Mouse (Mus musculus) embryonic facial prominence, embryonic 11.5 days (tissue): ENCODE results near the gene Gramd1c. TPM values are rescaled to one million over a fixed set of nuclear protein-coding genes. Genes with fewer than 3 reads are reported as not detected.

ENCODE experiments used
- ATAC-seq: fragments of 200-750 bp; cut with Nextera tagmentation; replicated peaks from 2 replicates; pipeline ENCODE4 v1.8.0; 2017; ENCODE audit warnings: low read depth; ENCODE audit not compliant: insufficient number of reproducible peaks, low FRiP score, low TSS enrichment
- DNase-seq: peaks from one replicate; pipeline ENCODE4 v3.0.0-alpha.2; 2015; ENCODE audit warnings: low spot score
- H3K27ac ChIP-seq: fragments of 300-500 bp; sonication (generic); replicated peaks from 2 replicates; pipeline ENCODE4 v1.5.1; 2014; ENCODE audit warnings: mild to moderate bottlenecking, low read depth, low read length, control low read depth
- H3K27me3 ChIP-seq: fragments of 300-500 bp; sonication (generic); 2 replicates; pipeline ENCODE4 v1.6.1; 2014; ENCODE audit warnings: mild to moderate bottlenecking, low read length, moderate library complexity, mixed read lengths; ENCODE audit not compliant: control insufficient read depth, insufficient read depth
- H3K36me3 ChIP-seq: fragments of 300-500 bp; sonication (generic); replicated peaks from 2 replicates; pipeline ENCODE4 v1.6.1; 2014; ENCODE audit warnings: low read depth, mild to moderate bottlenecking, low read length, moderate library complexity, mixed read lengths; ENCODE audit not compliant: control insufficient read depth, insufficient read depth
- H3K4me1 ChIP-seq: fragments of 300-500 bp; sonication (generic); 2 replicates; pipeline ENCODE4 v1.6.1; 2014; ENCODE audit warnings: low read length, mixed read lengths; ENCODE audit not compliant: control insufficient read depth, insufficient read depth
- H3K4me2 ChIP-seq: fragments of 300-500 bp; sonication (generic); 2 replicates; pipeline ENCODE4 v1.6.1; 2014; ENCODE audit warnings: low read depth, mild to moderate bottlenecking, control low read depth, low read length, moderate library complexity
- H3K4me3 ChIP-seq: fragments of 300-500 bp; sonication (generic); 2 replicates; pipeline ENCODE4 v1.5.1; 2014; ENCODE audit warnings: low read depth, low read length, control low read depth
- H3K9ac ChIP-seq: fragments of 300-500 bp; sonication (generic); replicated peaks from 2 replicates; pipeline ENCODE4 v1.6.1; 2014; ENCODE audit warnings: mild to moderate bottlenecking, control low read depth, low read length
- H3K9me3 ChIP-seq: fragments of 300-500 bp; sonication (generic); replicated peaks from 2 replicates; pipeline ENCODE4 v1.6.1; 2016; ENCODE audit warnings: mild to moderate bottlenecking, low read length, inconsistent platforms, mixed read lengths; ENCODE audit not compliant: control insufficient read depth
- WGBS: fragments of 180-500 bp; shearing (Covaris S2); extraction: QIAGEN DNeasy Blood & Tissue Kit; methylation state at CpG from one replicate; pipeline ENCODE4 v1.1.7; 2014; 5-methylcytosine and 5-hydroxymethylcytosine counted together
- polyA plus RNA-seq: library from polyadenylated mRNA; unstranded; fragments of >200 nt; fragmentation: Nextera tagmentation; extraction: Ambion mirVana; gene quantifications from 2 replicates; pipeline ENCODE4 v1.2.1, GENCODE M21; 2014

Gramd1c gene
- polyA plus RNA-seq, 1 experiment from 2014 or later: 4.9 TPM

- no peak for DNase-seq
- no peaks in the 10 kb centered on the region for H3K4me1 ChIP-seq
- no peak overlapping the region for H3K27ac ChIP-seq
- H3K9me3 ChIP-seq: no peaks in the 10 kb centered on the region
- no peaks in the 10 kb centered on the region; the same call in 1 of the 2 replicates for H3K36me3 ChIP-seq
- 73% methylated on average over 2 of the region's 2 CpGs for WGBS
- H3K4me3 ChIP-seq: no peak overlapping the region
- no peaks in the 10 kb centered on the region for H3K27me3 ChIP-seq
- H3K4me2 ChIP-seq: no peak overlapping the region
- no peak for ATAC-seq
- H3K9ac ChIP-seq: no peak overlapping the region
These were observed 24.5 kb upstream of the Gramd1c start for GRCm38 (mm10) chr16:44087650-44088049.

DNA sequence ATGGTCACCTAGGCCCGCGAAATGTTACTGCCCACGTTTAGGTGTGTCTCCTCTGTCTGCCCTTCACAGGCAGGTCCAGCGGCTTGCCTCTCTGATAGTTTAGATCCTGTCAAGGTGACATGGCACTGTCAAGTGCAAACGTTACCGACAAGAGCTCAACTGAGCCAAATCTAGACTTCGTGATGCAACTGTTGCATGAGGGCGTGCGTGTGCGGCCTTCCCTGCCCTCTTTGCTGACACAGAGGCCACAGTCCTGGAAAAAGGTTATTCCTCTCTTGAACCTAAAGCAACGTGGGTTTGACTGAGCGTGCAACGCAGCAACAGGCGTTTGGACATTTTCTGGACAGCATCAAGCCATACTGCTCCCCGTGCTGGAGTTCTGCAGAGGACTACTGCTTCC is 1.8 kb downstream of the Gramd1c start:
- ATAC-seq (no peak), DNase-seq (no peak)
- no peak overlapping the region for H3K27ac ChIP-seq
- WGBS: 93% methylated on average over 15 of the region's 15 CpGs
- H3K4me1 ChIP-seq: no peaks in the 10 kb centered on the region
- H3K9ac ChIP-seq: no peak overlapping the region
- H3K4me3 ChIP-seq: no peak overlapping the region
- H3K4me2 ChIP-seq: no peak overlapping the region
- H3K27me3 ChIP-seq: no peaks in the 10 kb centered on the region
- no peaks in the 10 kb centered on the region for H3K9me3 ChIP-seq
- no peaks in the 10 kb centered on the region for H3K36me3 ChIP-seq

DNA sequence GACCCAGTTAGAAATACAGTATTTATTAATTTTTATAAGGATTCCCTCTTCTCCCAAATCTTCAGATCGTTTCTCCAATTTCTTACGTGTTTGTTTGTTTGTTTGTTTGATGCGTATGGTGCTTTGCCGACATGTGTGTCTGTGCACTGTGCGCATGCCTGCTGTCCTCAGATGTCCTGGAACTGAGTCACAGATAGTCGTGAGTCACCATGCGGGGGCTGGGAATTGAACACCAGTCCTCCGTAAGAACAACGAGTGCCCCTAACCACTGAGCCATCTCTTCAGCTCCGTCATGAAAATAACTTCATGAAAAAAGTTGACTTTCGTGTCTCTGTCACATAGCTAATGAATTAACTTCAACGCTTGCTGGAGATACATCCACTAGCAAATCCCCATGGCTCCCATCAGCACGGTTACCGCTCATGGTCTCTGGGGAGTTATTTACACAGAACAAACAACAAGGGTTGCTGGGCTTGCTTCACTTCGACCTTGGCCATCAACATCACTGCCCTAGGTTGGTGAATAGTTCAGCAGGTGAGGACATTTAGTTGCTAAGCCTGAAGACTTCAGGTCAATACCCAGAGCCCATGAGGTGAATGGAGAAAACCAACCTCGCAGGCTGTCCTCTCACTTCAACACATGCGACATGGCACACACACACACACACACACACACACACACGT is 2.4 kb downstream of the Gramd1c start:
- DNase-seq: no peak
- Histone ChIP-seq H3K9me3 (no peaks in the 10 kb centered on the region), H3K4me1 (no peaks in the 10 kb centered on the region), H3K4me3 (no peak overlapping the region), H3K27ac (no peak overlapping the region), H3K9ac (no peak overlapping the region), H3K4me2 (no peak overlapping the region), H3K27me3 (no peaks in the 10 kb centered on the region), H3K36me3 (no peaks in the 10 kb centered on the region)
- 92% methylated on average over 18 of the region's 18 CpGs for WGBS
- no peak for ATAC-seq

DNA sequence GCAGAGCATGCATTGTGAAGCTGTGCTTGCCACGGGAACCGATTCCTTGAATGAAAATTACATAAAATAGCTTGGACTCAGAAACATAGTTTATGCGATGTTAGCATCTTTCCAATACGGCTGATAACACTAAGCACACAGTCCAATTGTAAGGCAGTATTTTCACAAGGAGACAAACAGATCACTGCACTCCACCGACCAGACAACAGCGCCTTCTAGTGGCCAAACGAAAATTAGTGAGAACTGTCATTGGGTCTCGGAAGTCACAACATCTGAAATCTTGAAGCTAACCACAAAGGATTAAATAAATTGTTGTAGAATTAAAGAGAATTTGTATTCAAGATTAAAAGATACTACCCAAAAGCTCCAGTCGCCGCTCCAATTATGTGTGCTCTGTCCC is 4.4 kb downstream of the Gramd1c start:
- Histone ChIP-seq H3K9me3 (no peaks in the 10 kb centered on the region), H3K9ac (no peak overlapping the region), H3K4me2 (no peak overlapping the region), H3K36me3 (no peaks in the 10 kb centered on the region), H3K4me3 (no peak overlapping the region), H3K4me1 (no peaks in the 10 kb centered on the region), H3K27me3 (no peaks in the 10 kb centered on the region), H3K27ac (no peak overlapping the region)
- peak; percentile 83 for DNase-seq
- no peak for ATAC-seq
- WGBS: 30% methylated on average over 10 of the region's 10 CpGs

DNA sequence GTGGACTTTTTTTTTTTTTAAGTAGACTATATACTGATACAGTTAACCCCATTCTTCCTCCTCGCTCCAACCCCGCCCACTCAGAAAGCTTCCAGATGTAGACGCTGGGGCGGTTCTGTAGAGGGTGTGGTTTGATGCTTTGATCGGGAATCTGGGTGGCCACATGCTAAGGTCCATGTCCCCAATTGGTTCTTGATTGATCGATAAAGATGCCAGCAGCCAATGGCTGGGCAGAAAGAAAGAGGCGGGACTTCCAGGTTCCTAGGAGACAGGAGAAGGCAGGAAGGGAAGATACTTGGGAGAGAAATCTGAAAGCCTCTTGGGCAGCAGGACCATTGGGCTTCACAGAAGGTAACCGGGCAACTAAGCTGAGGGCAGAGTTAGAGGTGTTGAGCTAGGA is 7.4 kb downstream of the Gramd1c start:
- 58% methylated on average over 8 of the region's 8 CpGs for WGBS
- Histone ChIP-seq H3K9ac (no peak overlapping the region), H3K4me2 (no peak overlapping the region), H3K9me3 (no peaks in the 10 kb centered on the region), H3K27ac (no peak overlapping the region), H3K4me1 (no peaks in the 10 kb centered on the region), H3K4me3 (no peak overlapping the region), H3K36me3 (no peaks in the 10 kb centered on the region), H3K27me3 (no peaks in the 10 kb centered on the region)
- 0 out of 2 replicates have a peak, but pooled peaks have one; percentile 55 for ATAC-seq
- no peak for DNase-seq

DNA sequence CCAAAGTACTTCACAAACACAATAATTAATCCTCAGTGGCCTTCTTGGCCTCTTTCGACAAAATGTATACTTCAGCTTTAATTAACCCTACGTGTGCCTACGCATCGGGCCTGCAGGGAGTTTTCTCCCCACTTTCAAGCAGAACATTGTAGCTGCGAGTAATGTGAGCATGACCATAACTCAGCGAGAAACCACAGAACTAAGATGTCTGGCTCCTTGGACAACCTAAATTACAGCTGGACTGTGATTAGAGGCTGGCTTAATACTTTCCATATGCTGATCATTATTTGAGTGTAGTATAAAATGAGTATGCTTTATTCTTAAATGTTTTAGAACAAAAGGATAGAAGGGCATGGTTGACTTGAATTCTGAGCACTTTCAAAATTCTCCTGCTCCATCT is 9.9 kb downstream of the Gramd1c start:
- ATAC-seq: no peak; the same call in 1 of the 2 replicates
- H3K4me3 ChIP-seq: no peak overlapping the region
- H3K27me3 ChIP-seq: no peaks in the 10 kb centered on the region
- DNase-seq: peak; percentile 67
- no peak overlapping the region for H3K4me2 ChIP-seq
- H3K9me3 ChIP-seq: no peaks in the 10 kb centered on the region
- no peak overlapping the region for H3K27ac ChIP-seq
- no peaks in the 10 kb centered on the region for H3K36me3 ChIP-seq
- H3K4me1 ChIP-seq: no peaks in the 10 kb centered on the region
- 37% methylated on average over 6 of the region's 6 CpGs for WGBS
- H3K9ac ChIP-seq: no peak overlapping the region

DNA sequence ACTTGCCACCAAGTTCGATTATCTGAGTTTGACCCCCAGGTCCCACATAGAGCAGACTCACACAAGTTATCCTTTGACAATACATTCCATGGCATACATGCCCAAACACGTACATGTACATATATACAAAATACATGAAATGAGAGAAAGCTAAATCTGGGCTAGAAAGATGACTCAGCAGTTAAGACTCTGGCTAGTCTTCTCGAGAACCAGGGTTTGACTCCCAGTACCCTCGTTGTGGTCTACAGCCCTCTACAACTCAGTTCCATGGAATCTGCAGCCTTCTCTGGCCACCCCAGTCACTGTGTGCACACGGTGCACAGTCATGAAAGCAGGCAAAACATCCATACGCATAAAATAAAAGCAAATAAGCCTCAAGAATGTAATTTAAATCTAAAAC is 10.8 kb downstream of the Gramd1c start:
- DNase-seq (no peak), ATAC-seq (no peak)
- Histone ChIP-seq H3K4me1 (no peaks in the 10 kb centered on the region), H3K9ac (no peak overlapping the region), H3K4me3 (no peak overlapping the region), H3K27me3 (no peaks in the 10 kb centered on the region), H3K4me2 (no peak overlapping the region), H3K36me3 (no peaks in the 10 kb centered on the region), H3K27ac (no peak overlapping the region), H3K9me3 (no peaks in the 10 kb centered on the region)
- WGBS: 80% methylated on average over 6 of the region's 6 CpGs

DNA sequence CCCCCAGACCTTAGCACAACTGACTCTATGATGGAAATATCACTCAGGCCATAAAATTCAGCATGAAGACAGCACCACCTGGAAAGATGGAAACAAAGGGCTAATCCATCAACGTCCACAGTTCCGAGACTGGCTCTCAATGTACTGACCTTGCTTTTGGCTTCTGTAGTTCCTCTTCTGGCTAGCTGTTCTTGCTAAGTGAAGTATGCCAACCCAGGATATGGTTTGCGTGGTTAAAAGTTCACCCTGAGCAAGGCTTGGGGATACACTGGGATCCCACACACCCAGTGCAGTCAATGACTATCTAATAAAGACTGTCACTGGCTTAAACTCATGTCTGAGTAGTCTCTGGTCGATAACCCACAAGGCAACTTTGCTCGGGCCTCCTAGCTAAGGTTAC is 13.0 kb downstream of the Gramd1c start:
- no peak for DNase-seq
- no peak for ATAC-seq
- H3K9ac ChIP-seq: no peak overlapping the region
- no peaks in the 10 kb centered on the region for H3K27me3 ChIP-seq
- H3K9me3 ChIP-seq: no peaks in the 10 kb centered on the region
- H3K36me3 ChIP-seq: no peaks in the 10 kb centered on the region
- 88% methylated on average over 5 of the region's 5 CpGs for WGBS
- H3K4me3 ChIP-seq: no peak overlapping the region
- no peak overlapping the region for H3K27ac ChIP-seq
- no peak overlapping the region for H3K4me2 ChIP-seq
- no peaks in the 10 kb centered on the region for H3K4me1 ChIP-seq
